Mouse (Mus musculus): ENCODE measurements around the gene Mta3.

The Mta3 gene

GRCm38 (mm10) chr17:83706116-83706593, at the start of gene Mta3:
TSS of gene Mta3 (plus strand) at chr17:83706163.
- peak; percentile 41 for DNase-seq

GRCm38 (mm10) chr17:83657375-83657774, 48.6 kb upstream of the Mta3 start:
- DNase-seq, result no peak

GRCm38 (mm10) chr17:83658943-83659342, 47.0 kb upstream of the Mta3 start:
- no peak for DNase-seq

DNA sequence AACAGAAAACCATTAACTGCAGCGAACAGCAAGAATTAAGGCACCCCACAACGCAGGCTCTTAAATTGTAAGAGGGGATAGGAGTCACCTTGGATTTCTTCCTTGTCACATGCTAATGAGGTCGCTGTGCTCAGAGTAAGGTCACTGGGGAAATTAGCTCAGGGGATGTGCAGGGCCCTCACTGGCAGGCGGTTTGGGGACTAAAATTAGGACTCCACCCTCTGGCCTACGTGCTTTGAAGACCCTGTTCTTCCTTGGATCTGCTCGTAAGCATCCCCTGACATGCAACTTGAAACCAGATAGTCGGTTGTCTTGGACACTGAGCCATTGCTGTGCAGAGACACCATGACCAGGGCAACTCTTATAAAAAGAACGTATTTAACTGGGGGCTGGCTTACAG, 41.2 kb upstream of the Mta3 start:
- no peak for DNase-seq

DNA sequence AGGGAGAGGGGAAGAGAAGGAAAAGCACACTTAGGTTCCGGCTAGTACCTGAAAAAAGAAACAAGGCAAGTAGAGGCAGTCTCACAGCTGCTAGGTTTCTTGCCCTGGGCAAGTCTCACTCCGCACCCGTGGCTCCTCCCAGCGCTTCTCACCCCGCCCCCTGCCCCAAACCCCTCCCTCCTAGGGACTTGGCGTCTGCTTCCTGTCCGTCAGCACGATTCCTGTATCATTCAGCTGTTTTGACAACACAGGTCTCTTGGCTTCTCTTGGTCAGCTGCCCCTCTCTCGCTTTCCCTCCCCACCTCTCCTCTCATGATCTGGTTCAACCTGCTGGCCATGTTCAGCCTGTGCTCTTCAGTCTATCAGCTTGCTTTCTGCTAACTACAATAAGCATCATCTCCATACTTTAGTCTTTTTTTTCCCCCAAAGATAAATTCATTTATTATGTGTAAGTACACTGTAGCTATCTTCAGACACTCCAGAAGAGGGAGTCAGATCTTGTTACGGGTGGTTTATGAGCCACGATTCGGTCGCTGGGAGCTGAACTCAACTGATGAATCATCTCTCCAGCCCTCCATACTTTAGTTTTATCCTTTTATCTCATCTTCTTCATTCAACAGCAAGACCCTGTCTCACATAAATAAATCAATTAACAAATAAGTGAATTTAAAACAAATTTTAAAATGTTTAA, 39.2 kb upstream of the Mta3 start:
- DNase-seq, result no peak

DNA sequence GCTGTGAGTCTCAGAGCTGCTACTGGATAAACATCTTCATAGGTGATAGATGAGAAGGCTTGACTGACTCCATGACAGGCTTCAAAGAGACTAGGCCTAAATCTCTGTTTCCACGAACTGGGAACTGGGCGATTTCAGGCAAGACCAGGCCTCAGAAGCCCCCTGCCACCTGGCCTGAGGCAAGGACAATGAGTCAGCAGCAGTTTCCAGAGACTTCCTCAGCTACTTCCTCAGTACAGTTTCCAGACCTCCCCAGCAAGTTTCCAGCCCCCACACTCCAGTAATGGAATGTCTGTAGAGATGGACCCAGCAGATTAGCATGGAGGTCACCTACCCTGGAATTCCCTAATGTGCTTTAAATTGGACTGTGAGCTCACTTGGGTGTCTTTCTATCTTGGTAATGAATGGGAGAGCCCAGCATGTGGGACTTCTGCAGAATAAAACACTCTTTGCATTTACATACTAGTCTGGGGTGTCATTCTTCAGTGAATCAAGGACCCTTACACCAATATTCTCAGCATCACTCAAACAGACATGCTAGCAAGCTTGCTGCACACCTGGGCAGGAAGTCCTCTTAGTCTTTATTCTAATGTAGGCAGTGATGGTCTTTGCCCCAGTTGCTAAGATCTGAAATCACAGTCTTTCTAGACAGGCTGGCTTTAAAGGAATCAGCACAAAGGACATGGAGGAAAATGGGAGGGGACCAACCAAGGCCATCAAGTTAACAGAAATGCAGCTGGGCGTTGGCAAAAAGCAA, 37.9 kb upstream of the Mta3 start:
- DNase-seq, result no peak

- DNase-seq, result peak; percentile 17
These were observed 33.3 kb upstream of the Mta3 start for GRCm38 (mm10) chr17:83672685-83673084.

DNA sequence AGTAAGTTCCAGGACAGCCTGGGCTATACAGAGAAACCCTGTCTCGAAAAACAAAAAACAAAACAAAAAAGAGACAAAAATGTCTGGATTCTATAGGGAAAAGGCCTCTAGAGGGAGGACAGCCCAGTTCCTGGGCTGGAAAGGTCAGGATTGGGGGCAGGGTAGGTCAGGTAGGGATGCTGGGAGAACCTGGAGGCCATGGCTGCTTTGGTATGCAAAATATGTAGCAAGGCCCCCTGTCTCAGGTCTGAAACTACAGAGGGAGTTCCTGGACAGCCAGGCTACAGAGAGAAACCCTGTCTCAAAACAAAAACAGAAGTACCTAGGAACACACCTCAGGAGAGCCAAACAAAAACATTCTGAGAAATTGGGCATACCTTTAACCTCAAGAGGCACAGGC, 28.6 kb upstream of the Mta3 start:
- no peak for DNase-seq

DNA sequence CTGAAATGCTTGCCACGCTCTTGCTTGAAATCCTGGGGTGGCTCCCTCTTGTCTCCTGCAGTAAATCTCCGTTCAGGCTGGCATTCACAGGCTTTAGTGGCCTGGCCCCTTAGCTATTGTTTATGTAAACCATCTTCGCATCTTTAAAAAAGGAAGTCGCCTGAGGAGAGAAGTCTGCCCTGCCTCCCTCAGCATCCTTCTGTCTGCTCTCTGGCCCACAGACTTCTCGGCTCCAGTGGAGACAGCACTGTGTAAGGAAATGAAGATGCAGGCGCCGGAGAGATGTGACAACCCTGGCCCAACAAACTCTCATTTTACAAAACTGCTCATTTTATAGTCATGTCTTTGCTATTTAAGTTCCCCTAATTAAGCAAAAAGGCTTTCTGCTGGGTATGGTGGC, 24.0 kb upstream of the Mta3 start:
- no peak for DNase-seq

GRCm38 (mm10) chr17:83684475-83684874, 21.5 kb upstream of the Mta3 start:
- DNase-seq, result no peak

- no peak for DNase-seq
These were observed 15.5 kb upstream of the Mta3 start for GRCm38 (mm10) chr17:83690418-83690817.

DNA sequence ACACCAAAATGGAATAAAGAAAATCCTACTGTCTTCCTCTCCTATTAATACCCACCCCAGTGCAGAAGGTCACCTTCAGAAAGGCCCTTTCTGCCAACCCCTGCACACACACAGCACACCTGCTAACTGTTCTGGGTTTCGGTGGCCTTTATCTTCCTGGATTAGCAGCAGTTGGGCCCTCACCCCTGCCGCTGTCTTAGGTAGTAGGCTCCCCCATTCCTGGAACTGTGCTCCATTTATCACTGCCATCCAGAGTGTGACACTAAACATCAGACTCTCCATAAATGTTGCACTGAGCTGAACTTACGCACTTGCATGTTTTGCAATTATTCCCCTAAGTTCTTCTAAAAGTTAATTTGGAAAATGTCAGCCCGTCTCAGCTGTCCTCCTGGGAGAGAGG, 14.6 kb upstream of the Mta3 start:
- no peak for DNase-seq

GRCm38 (mm10) chr17:83693941-83694340, 12.0 kb upstream of the Mta3 start:
- DNase-seq, result no peak

DNA sequence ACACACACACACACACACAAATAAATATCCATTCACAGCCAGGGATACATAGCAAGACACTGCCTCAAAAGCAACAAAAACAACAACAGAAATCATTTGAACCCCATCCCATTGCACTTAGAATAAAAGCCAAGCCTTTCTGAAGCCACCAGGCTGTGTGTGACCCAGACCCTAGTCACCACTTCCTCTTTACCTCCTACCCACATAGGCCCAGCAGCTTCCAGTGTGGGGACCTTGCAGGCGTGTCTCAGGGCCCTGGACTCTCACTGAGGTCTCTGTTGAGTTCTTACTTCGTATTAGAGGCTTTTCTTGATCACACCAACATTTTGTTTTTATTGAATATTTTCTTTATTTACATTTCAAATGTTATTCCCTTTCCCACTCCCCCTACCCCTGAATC, 10.2 kb upstream of the Mta3 start:
- DNase-seq, result no peak

- DNase-seq, result peak; percentile 71
These were observed 6.8 kb upstream of the Mta3 start for GRCm38 (mm10) chr17:83699062-83699724.

GRCm38 (mm10) chr17:83700125-83700524, 5.8 kb upstream of the Mta3 start:
- no peak for DNase-seq

DNA sequence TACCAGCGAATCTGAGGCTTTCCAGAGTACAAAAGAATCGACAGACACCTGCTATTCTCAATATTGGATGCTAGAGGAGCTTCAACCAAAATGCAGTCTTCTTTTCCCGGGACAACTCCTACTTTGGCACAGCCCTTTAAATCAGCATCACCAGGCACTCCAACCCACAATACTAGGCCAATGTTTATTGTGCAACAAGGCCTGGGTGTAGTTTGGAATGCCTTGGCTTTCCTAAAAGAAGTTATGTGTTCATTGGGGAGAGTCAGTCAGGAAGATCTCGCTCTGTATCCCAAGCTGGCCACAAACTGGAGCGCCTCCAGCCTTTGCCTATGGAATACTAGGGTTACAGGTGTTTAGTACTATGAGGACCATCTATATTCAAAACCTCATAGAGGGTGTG, 1.5 kb upstream of the Mta3 start:
- DNase-seq, result no peak

DNA sequence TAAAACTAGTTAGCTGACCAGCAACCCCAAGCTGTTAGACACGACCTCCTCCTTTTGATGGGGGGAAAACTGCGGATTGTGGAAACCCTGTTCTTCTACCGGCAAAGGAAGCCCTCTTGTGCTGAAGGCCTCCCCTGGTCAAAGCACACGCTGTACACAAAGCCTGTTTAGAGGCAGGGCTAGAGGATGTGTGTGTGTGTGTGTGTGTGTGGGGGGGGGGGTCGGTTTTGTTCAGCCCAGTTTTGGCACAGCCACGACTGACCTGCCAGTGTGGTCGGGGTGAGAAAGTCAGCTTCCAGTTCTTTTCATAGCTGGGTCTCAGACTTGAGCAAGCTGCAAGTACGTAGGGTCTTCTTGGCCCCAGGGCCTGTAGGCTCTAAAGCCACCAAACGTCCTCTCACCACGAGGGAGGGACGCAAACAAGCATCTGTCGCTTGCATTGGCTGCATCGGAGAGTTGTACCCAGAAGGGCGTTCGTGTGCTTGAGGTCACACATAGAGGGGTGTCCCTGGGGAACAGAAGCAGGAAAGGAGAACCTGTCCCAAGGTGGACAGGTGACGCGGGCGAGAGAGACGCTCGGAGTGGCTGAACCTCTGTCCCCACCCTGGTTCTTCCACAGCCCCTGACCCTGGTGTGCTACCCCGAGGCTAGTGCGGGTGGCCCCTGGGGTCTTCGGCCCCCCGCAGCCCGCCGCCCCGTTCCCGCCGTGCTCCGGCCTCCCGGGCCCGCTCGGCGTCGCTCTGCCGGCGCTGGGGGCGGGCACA, 429 bp upstream of the Mta3 start:
- DNase-seq, result peak; percentile 40

DNA sequence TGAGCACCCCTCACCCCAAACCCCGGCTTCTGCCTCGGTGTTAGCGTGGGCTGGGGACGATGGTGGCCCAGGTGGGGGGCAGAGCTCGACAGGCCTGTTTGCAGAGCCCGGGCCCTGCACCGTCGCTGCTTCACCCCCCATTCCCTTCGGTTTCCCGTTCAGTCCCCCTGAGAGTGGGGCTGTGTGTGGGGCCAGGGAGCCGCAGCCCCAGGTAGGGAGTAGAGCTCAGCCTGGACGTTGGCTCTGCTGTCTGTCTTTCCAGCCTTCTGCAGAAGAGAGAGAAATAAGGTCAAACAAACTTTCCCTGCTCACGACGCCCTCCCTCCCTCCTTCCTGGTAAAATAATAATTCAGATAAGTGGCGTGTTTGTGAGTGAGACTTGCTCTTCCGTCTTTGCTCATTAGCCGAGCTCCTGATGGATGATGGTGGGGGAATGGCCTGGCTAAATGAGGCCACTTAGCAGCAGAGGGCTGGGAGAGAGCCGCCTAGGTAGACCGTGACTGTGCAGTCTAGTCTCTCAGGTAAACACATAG, 697 bp downstream of the Mta3 start:
- DNase-seq, result peak; percentile 33

GRCm38 (mm10) chr17:83707372-83707771, 1.4 kb downstream of the Mta3 start:
- no peak for DNase-seq

GRCm38 (mm10) chr17:83707846-83708245, 1.9 kb downstream of the Mta3 start:
- DNase-seq, result no peak

DNA sequence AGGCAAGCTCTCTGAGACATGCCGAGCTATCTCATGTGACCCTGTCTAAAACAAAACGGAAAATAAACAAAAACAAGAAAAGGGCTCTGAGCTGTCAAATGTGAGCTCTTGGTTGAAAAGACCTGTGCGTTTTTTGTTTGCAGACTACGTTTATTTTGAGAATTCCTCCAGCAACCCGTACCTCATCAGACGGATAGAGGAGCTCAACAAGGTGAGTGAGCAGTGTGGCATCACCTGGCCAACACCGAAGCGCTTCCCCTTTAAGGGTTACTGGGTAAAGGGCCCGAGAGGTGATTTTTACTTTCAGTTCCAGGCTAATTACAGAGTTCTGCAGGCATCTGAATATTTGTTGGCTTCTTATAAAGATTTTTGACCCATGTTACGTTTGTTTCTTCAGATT, 2.3 kb downstream of the Mta3 start:
- DNase-seq, result no peak

DNA sequence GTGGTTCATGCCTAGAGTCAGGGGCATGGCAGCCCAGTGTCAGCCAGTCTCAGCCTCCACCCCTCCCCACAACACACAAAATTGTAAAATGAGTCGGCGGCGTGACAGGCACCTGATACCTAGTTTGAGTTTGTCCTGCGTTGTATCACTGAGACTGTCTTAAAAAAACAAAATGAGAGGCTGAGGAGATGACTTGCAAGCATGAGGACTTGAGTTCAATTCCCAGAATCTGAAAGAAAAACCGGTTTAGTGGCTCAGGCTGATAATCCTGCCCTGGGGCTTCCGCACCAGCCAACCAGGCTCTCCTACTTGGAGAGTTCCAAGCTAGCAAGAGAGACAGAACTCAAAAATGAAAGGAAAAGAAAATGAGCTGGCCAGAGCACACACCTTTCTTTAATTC, 2.9 kb downstream of the Mta3 start:
- DNase-seq, result no peak

Measured in kidney, adult 11 months (tissue).